Mouse (Mus musculus) spleen, postnatal 36 days (tissue): Measurements from ENCODE around the gene Gabre.

Experiments used
- DNase-seq, 2 experiments: peaks; one replicate each; pipeline ENCODE4 v3.0.0; 2022; ENCODE audit warnings: low spot score in 2 of 2, mixed read lengths in 1 of 2

The Gabre gene

DNA sequence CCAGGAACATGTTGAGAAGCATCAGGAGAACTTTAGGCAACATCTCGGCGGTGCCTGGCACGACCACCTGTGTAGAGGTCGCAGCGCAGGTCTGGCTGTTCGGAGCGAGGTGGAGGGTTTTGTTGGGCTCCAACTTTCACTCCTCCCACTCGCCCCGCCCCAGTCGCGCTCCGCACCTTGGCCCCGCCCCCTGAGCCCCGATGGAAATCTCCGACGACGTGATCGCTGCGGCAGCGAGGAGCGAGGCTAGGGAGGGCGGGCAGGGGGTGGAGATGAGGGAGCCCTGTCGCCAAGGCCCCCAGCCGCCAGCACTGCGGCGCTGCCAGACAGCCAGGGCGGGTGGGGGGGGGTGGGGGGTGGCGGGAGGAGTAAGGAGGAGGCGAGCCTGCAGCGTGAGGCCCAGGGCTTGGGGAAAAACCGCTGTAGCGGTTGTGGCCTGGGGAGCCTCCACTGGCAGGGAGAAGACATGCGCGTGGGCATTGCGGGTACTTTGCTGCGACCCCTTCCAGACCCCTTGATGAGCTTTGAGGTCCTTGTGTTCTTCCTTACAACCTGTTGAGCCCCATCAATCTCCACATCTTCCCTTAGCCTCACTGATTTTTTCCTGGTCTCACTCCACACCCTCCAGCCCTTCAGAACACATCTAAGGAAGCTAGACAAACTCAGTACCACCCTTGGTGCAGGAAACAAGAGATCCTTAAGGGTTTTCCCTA, at the start of gene Gabre:
Gene Gabre, minus strand, starts transcription at position 145 of the 713 bp plus-strand sequence.
- no peak for DNase-seq

DNA sequence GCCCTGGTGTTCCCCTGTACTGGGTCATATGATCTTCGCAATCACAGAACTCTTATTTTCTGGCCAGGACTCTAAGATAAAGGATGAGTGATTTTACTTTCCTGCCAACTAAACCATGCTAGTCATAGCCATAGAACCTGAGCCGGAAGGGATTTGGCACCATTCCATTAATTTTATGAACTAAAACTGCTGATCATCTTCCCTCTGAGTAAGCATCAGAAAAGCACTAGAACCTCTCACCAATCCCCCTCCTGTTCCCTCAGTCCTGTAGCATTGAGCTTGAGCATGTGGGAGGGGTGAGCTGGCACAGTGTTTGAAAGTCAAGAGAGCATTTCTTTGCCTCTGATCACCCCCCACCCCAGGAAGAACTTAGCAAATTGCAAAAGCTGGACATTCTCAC, 23.2 kb upstream of the Gabre start:
- no peak for DNase-seq

DNA sequence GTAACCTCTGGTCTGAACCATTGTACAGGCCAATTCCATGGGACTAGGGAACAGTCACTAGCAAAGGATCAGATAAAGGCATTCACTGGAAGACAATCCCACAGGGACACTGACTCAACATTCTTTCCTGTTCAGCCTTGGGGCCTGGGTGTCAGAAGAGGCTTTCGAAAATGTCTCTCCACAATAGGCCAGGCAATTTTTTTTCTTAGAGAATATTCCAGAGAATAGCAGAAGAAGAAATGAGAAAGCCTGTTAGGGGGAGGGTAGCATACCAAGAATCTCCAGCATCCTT, 715 bp upstream of the Gabre start:
- no peak for DNase-seq

DNA sequence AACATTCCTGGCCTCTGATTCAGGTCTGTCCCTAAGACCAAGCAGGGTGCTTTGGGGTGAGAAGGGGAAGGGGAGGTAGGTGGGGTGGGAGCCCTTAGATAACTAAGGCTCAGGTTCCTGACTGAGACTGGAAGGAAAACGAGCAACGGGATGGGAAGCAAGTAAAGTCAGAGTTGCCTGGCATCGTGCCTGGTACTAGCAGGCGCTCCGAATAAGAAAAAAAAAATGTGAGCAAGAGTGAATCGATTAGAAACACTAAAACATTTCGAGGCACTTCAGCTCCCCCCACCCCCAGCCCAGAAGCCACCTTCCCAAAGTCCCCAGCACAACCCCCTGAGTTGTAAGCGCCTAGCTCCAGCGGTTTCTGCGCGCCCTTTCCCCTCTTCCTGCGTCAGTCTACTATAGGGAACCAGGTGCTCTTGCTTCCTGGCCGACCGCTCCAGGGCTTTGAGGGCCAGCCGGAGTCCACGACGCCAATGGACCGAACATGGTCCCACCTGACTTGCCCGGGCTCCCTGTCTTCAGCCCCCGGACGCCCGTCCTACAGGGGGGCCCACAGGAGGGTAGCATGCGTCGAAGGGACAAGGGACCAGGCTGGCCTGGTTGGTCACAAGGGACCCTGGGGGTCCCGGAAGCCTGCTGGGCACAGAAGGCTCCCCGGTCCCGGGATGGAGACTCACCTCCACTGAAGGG, 491 bp downstream of the Gabre start:
- DNase-seq, result no peak

DNA sequence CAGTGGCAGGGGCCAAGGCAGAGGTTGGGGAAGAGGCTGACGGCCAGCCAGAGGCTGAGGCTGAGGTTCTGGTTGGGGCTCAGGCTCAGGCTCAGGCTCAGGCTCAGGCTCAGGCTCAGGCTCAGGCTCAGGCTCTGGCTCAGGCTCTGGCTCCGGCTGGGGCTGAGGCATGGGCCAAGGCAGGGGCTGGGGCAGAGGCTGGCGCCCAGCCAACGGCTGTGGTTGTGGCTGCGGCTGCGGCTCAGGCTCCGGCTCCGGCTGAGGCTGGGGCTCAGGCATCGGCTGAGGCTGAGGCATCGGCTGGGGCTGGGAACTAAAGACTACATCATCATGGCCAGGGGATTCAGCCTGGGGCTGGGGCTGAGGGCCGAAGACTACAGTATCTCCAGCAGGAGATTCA, 4.0 kb downstream of the Gabre start:
- DNase-seq, result no peak

DNA sequence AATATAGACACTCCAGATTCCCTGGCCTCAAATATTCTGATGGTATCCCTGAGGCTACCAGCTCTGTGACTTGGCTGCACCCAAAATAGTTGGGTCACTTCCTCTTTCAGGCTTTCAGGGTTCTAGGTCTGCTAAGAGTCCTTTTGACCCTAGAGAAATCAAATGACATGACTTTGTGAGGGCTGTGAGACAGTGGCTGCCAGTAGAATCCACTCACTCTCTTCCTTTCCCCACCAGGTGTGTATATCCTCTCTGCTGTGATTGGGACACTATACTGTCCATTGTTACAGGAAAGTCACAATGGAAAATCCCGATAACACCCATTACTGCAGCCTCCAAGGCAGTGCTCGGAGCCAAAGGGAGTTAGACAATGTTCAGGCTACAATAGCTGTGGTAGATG, 52.9 kb downstream of the Gabre start, which contains the start of gene Magea4:
Gene Magea4, plus strand, starts transcription at position 301 of the 400 bp plus-strand sequence.
- DNase-seq, result no peak
